Mouse (Mus musculus) forebrain, embryonic 16.5 days (tissue): Measurements from ENCODE around the gene Etv2. TPM values are rescaled to one million over a fixed set of nuclear protein-coding genes. Genes with fewer than 3 reads are reported as not detected.

Source experiments
- ATAC-seq: fragments of 200-750 bp; cut with Nextera tagmentation; 2 replicates; pipeline ENCODE4 v1.8.0; 2017; ENCODE audit warnings: mild to moderate bottlenecking, moderate library complexity
- H3K27ac ChIP-seq: fragments of 300-500 bp; sonication (generic); 2 replicates; pipeline ENCODE4 v1.5.1; 2014; ENCODE audit warnings: low read length, control low read depth
- H3K27me3 ChIP-seq: fragments of 300-500 bp; sonication (generic); replicated peaks from 2 replicates; pipeline ENCODE4 v1.6.1; 2014; ENCODE audit warnings: low read length; ENCODE audit not compliant: control insufficient read depth, insufficient read depth
- H3K36me3 ChIP-seq: fragments of 300-500 bp; sonication (generic); 2 replicates; pipeline ENCODE4 v1.6.1; 2014; ENCODE audit not compliant: control insufficient read depth, insufficient read depth
- H3K4me1 ChIP-seq: fragments of 300-500 bp; sonication (generic); replicated peaks from 2 replicates; pipeline ENCODE4 v1.6.1; 2014; ENCODE audit warnings: low read length; ENCODE audit not compliant: control insufficient read depth, insufficient read depth
- H3K4me2 ChIP-seq: fragments of 300-500 bp; sonication (generic); 2 replicates; pipeline ENCODE4 v1.6.1; 2014; ENCODE audit warnings: mild to moderate bottlenecking, low read length, control low read depth
- H3K4me3 ChIP-seq: fragments of 300-500 bp; sonication (generic); replicated peaks from 2 replicates; pipeline ENCODE4 v1.5.1; 2014; ENCODE audit warnings: mild to moderate bottlenecking, low read length, control low read depth
- H3K9ac ChIP-seq: fragments of 300-500 bp; sonication (generic); replicated peaks from 2 replicates; pipeline ENCODE4 v1.6.1; 2014; ENCODE audit warnings: low read depth, low read length, control low read depth
- H3K9me3 ChIP-seq: fragments of 300-500 bp; sonication (generic); 2 replicates; pipeline ENCODE4 v1.6.1; 2016; ENCODE audit warnings: low read length; ENCODE audit not compliant: control insufficient read depth
- WGBS: fragments of 180-500 bp; shearing (Covaris S2); extraction: QIAGEN DNeasy Blood & Tissue Kit; methylation state at CpG from one replicate; pipeline ENCODE4 v1.1.7; 2014; 5-methylcytosine and 5-hydroxymethylcytosine counted together
- polyA plus RNA-seq: library from polyadenylated mRNA; unstranded; fragments of >200 nt; fragmentation: Nextera tagmentation; extraction: Ambion mirVana; gene quantifications from 2 replicates; pipeline ENCODE4 v1.2.1, GENCODE M21; 2015

The Etv2 gene
- not detected in 2 replicates for polyA plus RNA-seq

DNA sequence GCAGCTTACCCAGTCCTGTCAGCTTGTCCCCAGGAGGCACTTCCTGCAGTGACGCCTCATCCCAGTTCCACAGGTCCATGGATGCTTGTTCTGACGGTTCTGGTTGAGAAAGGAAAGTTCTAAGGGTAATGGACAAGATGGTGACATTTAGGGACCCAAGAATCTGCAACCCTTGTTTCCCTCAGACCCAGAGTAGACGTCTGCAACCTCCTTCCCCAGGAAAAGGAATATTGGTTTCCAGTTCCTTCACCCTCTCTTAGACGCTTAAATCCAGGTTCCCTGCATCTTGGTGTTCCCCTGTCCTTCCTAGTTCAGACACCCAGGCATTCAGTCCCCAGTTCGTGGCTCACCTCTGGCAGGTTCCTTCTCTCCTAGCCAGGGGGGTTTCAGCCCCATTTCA, at the start of gene Etv2:
Gene Etv2 (minus strand): TSS at position 101 of the 400 bp plus-strand sequence.
- Histone ChIP-seq H3K9me3 (no peaks in the 10 kb centered on the region), H3K36me3 (peaks cover 6% of the 10 kb centered on the region), H3K27me3 (peaks cover 51% of the 10 kb centered on the region), H3K9ac (no peak within 1 kb of the TSS), H3K4me1 (no peaks in the 10 kb centered on the region), H3K27ac (no peak within 1 kb of the TSS), H3K4me2 (peak within 1 kb of the TSS; percentile 14; the same call in 1 of the 2 replicates), H3K4me3 (0 out of 2 replicates have a peak within 1 kb of the TSS, but pooled peaks have one; percentile 8)
- no peak for ATAC-seq
- 3% methylated on average over 5 of the region's 5 CpGs for WGBS

DNA sequence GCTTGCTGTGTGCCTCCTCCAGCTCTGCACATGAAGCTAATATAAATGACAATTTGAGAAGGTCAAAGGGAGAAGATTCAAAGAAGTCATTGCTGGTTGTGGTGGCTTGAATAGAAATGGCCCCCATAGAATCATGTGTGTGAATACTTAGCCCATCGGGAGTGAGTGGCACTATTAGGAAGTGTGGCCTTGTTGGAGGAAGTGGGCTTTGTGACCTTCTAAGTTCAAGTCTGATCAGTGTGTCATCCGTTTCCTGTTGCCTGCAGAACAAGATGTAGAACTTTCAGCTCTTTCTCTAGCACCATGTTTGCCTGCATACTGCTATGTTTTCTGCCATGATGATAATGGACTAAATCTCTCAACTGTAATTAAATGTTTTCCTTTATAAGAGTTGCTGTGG, 47.8 kb upstream of the Etv2 start:
- no peak for ATAC-seq
- Histone ChIP-seq H3K36me3 (no peaks in the 10 kb centered on the region), H3K9me3 (no peaks in the 10 kb centered on the region), H3K27me3 (peaks cover 5% of the 10 kb centered on the region), H3K27ac (no peak overlapping the region), H3K4me1 (no peaks in the 10 kb centered on the region), H3K4me2 (no peak overlapping the region), H3K4me3 (no peak overlapping the region), H3K9ac (no peak overlapping the region)
- WGBS, result 76% methylated on average over 2 of the region's 2 CpGs

DNA sequence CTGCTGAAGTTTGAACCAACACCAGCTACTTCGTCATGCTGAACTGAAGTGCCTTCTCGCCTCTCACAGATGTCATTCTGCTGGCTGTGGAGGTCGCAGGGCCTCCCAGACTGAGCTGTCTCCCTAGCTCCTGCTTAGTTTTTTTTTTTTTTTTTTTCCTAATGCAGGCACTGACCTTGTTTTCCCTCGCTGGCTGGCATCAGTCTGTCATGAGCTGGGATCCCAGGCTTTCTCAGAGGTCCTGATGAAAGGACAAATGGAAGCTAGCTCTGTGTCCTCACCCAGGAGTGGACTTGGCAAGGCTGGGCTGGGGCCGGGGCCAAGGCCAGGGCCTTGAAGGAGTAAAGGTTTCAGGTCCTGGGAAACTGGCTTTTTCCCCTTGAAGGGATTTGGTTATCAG, 46.2 kb upstream of the Etv2 start:
- 69% methylated on average over 5 of the region's 5 CpGs for WGBS
- H3K9me3 ChIP-seq, result no peaks in the 10 kb centered on the region
- H3K4me2 ChIP-seq, result no peak overlapping the region
- no peak for ATAC-seq
- no peak overlapping the region for H3K4me3 ChIP-seq
- H3K36me3 ChIP-seq, result no peaks in the 10 kb centered on the region
- H3K27ac ChIP-seq, result no peak overlapping the region
- H3K27me3 ChIP-seq, result peaks cover 2% of the 10 kb centered on the region; the same call in 1 of the 2 replicates
- H3K9ac ChIP-seq, result no peak overlapping the region
- no peaks in the 10 kb centered on the region for H3K4me1 ChIP-seq

DNA sequence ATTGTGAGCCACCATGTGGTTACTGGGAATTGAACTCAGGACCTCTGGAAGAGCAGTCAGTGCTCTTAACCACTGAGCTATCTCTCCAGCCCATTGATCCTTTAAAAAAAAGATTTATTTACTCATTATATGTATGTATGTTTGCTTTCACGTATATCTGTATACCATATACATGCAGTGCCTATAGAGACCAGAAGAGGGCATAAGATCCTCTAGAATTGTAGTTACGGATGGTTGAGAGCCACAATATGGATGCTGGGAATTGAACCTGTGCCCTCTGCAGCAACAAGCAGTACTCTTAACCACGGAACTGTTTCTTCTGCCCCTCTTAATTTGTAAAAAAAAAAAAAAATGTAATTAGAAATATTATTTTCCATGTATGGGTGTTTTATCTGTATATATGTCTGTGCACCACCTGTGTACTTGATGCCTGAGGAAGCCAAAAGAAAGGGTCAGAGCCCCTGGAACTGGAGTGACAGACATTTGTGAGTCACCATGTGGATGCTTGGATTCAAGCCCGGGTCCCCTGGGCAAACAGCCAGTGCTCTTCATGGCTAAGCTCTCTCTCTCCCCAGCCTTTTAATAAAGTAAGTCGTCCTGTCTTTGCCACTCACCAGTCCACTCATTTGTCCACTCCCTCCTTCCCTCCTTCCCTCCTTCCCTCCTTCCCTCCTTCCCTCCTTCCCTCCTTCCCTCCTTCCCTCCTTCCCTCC, 42.8 kb upstream of the Etv2 start:
- Histone ChIP-seq H3K27me3 (no peaks in the 10 kb centered on the region), H3K4me2 (no peak overlapping the region), H3K9me3 (no peaks in the 10 kb centered on the region), H3K36me3 (no peaks in the 10 kb centered on the region), H3K27ac (no peak overlapping the region), H3K9ac (no peak overlapping the region), H3K4me1 (no peaks in the 10 kb centered on the region), H3K4me3 (no peak overlapping the region)
- no peak for ATAC-seq
- WGBS, result 47% methylated on average over 5 of the region's 5 CpGs

DNA sequence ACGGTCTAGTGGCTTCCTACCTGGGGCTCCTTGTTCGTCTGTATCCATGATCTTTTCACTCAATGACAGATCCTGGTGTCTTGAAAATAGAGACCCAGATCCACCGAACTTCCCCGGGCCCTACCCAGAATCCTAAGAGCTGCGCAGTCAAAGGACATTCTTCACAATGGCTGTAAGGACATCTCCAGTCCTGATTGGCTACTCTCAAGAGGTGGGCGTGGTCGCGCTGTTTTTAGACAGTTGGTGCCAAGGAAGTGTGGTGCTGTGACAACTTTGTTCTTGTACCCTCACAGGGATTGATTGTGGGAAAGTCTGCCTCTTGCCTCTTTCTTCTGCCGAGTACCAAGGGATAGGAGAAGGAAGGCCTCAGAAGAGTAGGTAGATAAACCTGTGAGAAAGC, 35.8 kb upstream of the Etv2 start, which contains the start of gene Pmis2:
Gene Pmis2 (minus strand): TSS at position 126 of the 400 bp plus-strand sequence.
- H3K4me1 ChIP-seq, result no peaks in the 10 kb centered on the region
- WGBS, result 77% methylated on average over 9 of the region's 9 CpGs
- ATAC-seq, result no peak
- H3K4me3 ChIP-seq, result no peak within 1 kb of the TSS
- H3K4me2 ChIP-seq, result no peak within 1 kb of the TSS
- no peak within 1 kb of the TSS for H3K27ac ChIP-seq
- H3K27me3 ChIP-seq, result no peaks in the 10 kb centered on the region; the same call in 1 of the 2 replicates
- no peaks in the 10 kb centered on the region for H3K36me3 ChIP-seq
- H3K9ac ChIP-seq, result no peak within 1 kb of the TSS
- H3K9me3 ChIP-seq, result no peaks in the 10 kb centered on the region

DNA sequence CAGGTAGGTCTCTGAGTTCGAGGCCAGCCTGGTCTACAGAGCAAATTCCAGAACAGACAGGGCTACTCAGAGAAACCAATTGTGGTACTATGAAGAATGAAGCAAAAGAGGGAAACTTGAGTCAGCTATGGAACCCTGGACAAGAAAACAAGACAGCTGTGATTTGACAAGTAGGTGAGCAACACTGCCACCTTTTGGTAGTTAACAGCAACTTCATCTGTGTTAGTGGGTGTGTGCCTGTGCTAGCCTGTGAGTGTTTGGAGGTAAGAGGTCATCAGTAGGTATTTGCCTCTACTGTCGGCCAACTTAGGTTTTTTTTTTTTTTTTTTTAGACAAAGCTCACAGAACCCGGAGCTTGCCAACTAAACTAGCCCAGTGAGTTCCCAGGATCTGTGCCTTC, 33.6 kb upstream of the Etv2 start:
- H3K4me3 ChIP-seq, result no peak overlapping the region
- H3K9me3 ChIP-seq, result no peaks in the 10 kb centered on the region
- H3K36me3 ChIP-seq, result no peaks in the 10 kb centered on the region
- H3K27me3 ChIP-seq, result no peaks in the 10 kb centered on the region; the same call in 1 of the 2 replicates
- H3K9ac ChIP-seq, result no peak overlapping the region
- H3K27ac ChIP-seq, result no peak overlapping the region
- 41% methylated on average over 3 of the region's 3 CpGs for WGBS
- no peak overlapping the region for H3K4me2 ChIP-seq
- H3K4me1 ChIP-seq, result peaks cover 8% of the 10 kb centered on the region
- ATAC-seq, result no peak

DNA sequence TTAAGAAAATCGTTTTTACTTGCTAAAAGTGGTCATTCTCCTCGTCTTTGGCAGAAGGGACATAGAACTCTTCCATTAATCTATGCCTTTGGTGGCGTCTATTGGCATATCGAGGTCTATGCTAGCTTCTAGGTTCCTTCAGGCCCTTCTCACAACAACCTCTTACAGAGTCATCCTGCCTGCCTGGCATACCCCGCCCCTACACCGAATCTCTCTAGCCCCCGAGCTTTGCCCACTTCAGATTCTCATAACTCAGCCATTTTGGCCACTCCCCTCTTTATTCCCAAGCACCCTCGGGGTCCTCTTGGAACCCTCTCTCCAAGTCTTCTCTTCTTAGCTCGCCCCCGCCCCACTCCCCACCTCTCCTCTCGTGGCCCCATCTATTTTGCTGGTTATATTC, 29.7 kb upstream of the Etv2 start:
- 2% methylated on average over 11 of the region's 11 CpGs for WGBS

DNA sequence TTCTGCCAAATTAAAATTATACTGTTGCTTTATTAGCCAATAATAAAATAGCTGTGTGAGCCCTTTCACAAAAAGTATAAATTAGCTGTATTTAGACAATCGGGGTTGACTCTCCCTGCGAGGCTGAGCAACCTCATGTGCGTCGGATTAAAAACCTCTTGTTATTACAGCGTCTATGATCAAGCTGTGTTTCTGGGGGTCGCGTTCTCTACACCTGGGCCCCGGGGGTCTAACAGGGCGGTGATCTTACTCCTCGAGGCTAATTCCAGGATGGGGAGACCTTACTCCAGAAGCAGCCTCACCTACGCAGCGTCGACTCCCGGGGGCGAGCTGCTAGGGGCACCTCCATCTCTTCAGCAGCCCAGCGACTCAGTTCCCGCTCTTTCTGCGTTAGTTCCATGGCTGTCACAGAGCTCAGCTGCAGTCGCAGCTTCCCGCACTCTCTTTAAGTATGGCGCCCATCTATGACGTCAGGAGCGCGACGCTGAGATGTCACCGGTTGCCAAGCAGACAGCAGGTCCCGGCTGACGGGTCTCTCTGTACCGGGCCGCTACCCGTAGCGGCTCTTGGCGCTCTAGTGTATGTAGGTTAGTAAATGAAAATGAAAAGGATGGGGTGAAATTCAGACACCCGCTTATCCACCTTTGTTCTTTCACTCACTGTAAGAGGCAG, 29.0 kb upstream of the Etv2 start, which contains the start of gene Haus5:
Gene Haus5 (minus strand): TSS at position 466 of the 672 bp plus-strand sequence.
- peak; percentile 97 for ATAC-seq
- under 1% methylated on average over 34 of the region's 34 CpGs for WGBS
- no peaks in the 10 kb centered on the region for H3K36me3 ChIP-seq

More for the DNA sequence above, 29.7 kb upstream of the Etv2 start:
- Histone ChIP-seq H3K4me1 (peaks cover 9% of the 10 kb centered on the region), H3K4me2 (peak overlapping the region; percentile 89), H3K27me3 (no peaks in the 10 kb centered on the region), H3K9ac (peak overlapping the region; percentile 73), H3K36me3 (no peaks in the 10 kb centered on the region), H3K4me3 (peak overlapping the region; percentile 71), H3K27ac (peak overlapping the region; percentile 83), H3K9me3 (no peaks in the 10 kb centered on the region)
- ATAC-seq, result peak; percentile 60

More for the DNA sequence above, 29.0 kb upstream of the Etv2 start, which contains the start of gene Haus5:
- peak within 1 kb of the TSS; percentile 71 for H3K4me3 ChIP-seq
- no peaks in the 10 kb centered on the region for H3K27me3 ChIP-seq
- H3K4me1 ChIP-seq, result peaks cover 9% of the 10 kb centered on the region
- peak within 1 kb of the TSS; percentile 89 for H3K4me2 ChIP-seq
- H3K9ac ChIP-seq, result peak within 1 kb of the TSS; percentile 73
- no peaks in the 10 kb centered on the region for H3K9me3 ChIP-seq
- peak within 1 kb of the TSS; percentile 83 for H3K27ac ChIP-seq
